Mouse (Mus musculus): ENCODE results near the gene Cux2.
A peak's percentile ranks its signal among the peaks of the same experiment; 100 is the strongest.

Cux2 gene

GRCm38 (mm10) chr5:121823668-121824067 lies 226.2 kb downstream of the Cux2 start:
- DNase-seq (ENCODE audit: low read depth in 1 of 2, low spot score in 2 of 2): no peak

GRCm38 (mm10) chr5:121822786-121823505 lies 227.0 kb downstream of the Cux2 start:
- DNase-seq (ENCODE audit: low read depth in 1 of 2, low spot score in 2 of 2): no peak

GRCm38 (mm10) chr5:121821552-121821951 lies 228.3 kb downstream of the Cux2 start:
- DNase-seq (ENCODE audit: low read depth in 1 of 2, low spot score in 2 of 2): no peak

GRCm38 (mm10) chr5:121821116-121821515 lies 228.8 kb downstream of the Cux2 start:
- DNase-seq (ENCODE audit: low read depth in 1 of 2, low spot score in 2 of 2): no peak

- DNase-seq (ENCODE audit: low read depth in 1 of 2, low spot score in 2 of 2): no peak
These were observed 229.2 kb downstream of the Cux2 start for GRCm38 (mm10) chr5:121820657-121821056.

GRCm38 (mm10) chr5:121820161-121820560 lies 229.7 kb downstream of the Cux2 start:
- no peak for DNase-seq (ENCODE audit: low read depth in 1 of 2, low spot score in 2 of 2)

GRCm38 (mm10) chr5:121819559-121819958 lies 230.3 kb downstream of the Cux2 start:
- no peak for DNase-seq (ENCODE audit: low read depth in 1 of 2, low spot score in 2 of 2)

GRCm38 (mm10) chr5:121818862-121819261 lies 231.0 kb downstream of the Cux2 start:
- DNase-seq (ENCODE audit: low read depth in 1 of 2, low spot score in 2 of 2): no peak

GRCm38 (mm10) chr5:121818401-121818800 lies 231.5 kb downstream of the Cux2 start:
- DNase-seq (ENCODE audit: low read depth in 1 of 2, low spot score in 2 of 2): no peak

- DNase-seq (ENCODE audit: low read depth in 1 of 2, low spot score in 2 of 2): no peak
These were observed 232.4 kb downstream of the Cux2 start for GRCm38 (mm10) chr5:121817551-121817950.

- DNase-seq (ENCODE audit: low read depth in 1 of 2, low spot score in 2 of 2): no peak
These were observed 233.3 kb downstream of the Cux2 start for GRCm38 (mm10) chr5:121816611-121817010.

- no peak for DNase-seq (ENCODE audit: low read depth in 1 of 2, low spot score in 2 of 2)
These were observed 234.0 kb downstream of the Cux2 start for GRCm38 (mm10) chr5:121815867-121816380.

GRCm38 (mm10) chr5:121815067-121815466 lies 234.8 kb downstream of the Cux2 start:
- peak in 1 of 2 experiments; percentile 51 for DNase-seq (ENCODE audit: low read depth in 1 of 2, low spot score in 2 of 2)

- no peak for DNase-seq (ENCODE audit: low read depth in 1 of 2, low spot score in 2 of 2)
These were observed 236.2 kb downstream of the Cux2 start for GRCm38 (mm10) chr5:121813744-121814143.

- DNase-seq (ENCODE audit: low read depth in 1 of 2, low spot score in 2 of 2): no peak
These were observed 237.2 kb downstream of the Cux2 start for GRCm38 (mm10) chr5:121812526-121813243.

GRCm38 (mm10) chr5:121811485-121811931 lies 238.4 kb downstream of the Cux2 start:
- no peak for DNase-seq (ENCODE audit: low read depth in 1 of 2, low spot score in 2 of 2)

GRCm38 (mm10) chr5:121810331-121811151 lies 239.4 kb downstream of the Cux2 start:
- DNase-seq (ENCODE audit: low read depth in 1 of 2, low spot score in 2 of 2): no peak

- no peak for DNase-seq (ENCODE audit: low read depth in 1 of 2, low spot score in 2 of 2)
These were observed 240.2 kb downstream of the Cux2 start for GRCm38 (mm10) chr5:121809667-121810224.

GRCm38 (mm10) chr5:121808202-121808601 lies 241.7 kb downstream of the Cux2 start:
- no peak for DNase-seq (ENCODE audit: low read depth in 1 of 2, low spot score in 2 of 2)

GRCm38 (mm10) chr5:121807186-121807585 lies 242.7 kb downstream of the Cux2 start:
- DNase-seq (ENCODE audit: low read depth in 1 of 2, low spot score in 2 of 2): no peak
